Comparison of ENCODE assay signal across 17 mouse cellular contexts in genomic region chr6:125454299-125454698, GRCm38 (mm10).
"Had no signal": no experiment of that assay in that cellular context is flagged by ENCODE, and none has a peak within 500 bp of the region (broad histone marks: within the 10 kb centered on the region; RNA-seq: fewer than 3 reads in every experiment).

No protein-coding gene starts in this region.

- ATAC-seq: intestine, postnatal 0 days; liver, embryonic 12.5 days; midbrain, embryonic 13.5 days; midbrain, embryonic 16.5 days had no signal

- H3K9ac ChIP-seq: liver, embryonic 12.5 days; liver, embryonic 15.5 days; lung, embryonic 15.5 days; midbrain, embryonic 13.5 days had no signal

- H3K4me2 ChIP-seq: liver, embryonic 12.5 days; liver, embryonic 15.5 days; lung, embryonic 15.5 days; midbrain, embryonic 13.5 days had no signal

- H3K36me3 ChIP-seq: liver, embryonic 15.5 days; lung, embryonic 15.5 days; midbrain, embryonic 13.5 days had no signal

- H3K9me3 ChIP-seq: liver, embryonic 12.5 days; liver, embryonic 15.5 days; lung, embryonic 15.5 days; midbrain, embryonic 13.5 days had no signal

- H3K27me3 ChIP-seq: liver, embryonic 12.5 days; liver, embryonic 15.5 days; lung, embryonic 15.5 days; midbrain, embryonic 13.5 days had no signal

- H3K4me1 ChIP-seq: lung, embryonic 15.5 days had no signal

- H3K27ac ChIP-seq: kidney, postnatal 0 days; layer of hippocampus, adult 2 months; liver, embryonic 12.5 days; liver, embryonic 15.5 days; lung, embryonic 15.5 days; midbrain, embryonic 13.5 days had no signal

- H3K4me3 ChIP-seq: layer of hippocampus, adult 2 months; liver, embryonic 12.5 days; liver, embryonic 15.5 days; lung, embryonic 15.5 days; midbrain, embryonic 13.5 days had no signal

- DNase-seq: kidney, adult 2 months; layer of hippocampus, adult 9-11 months; left cerebral cortex, postnatal 4 days; liver; lung, adult 18-20 months; lung, postnatal 10 days; lung, postnatal 36 days; thymus, adult 18-20 months; thymus, postnatal 36 days had no signal
